Mouse (Mus musculus): ENCODE measurements around the gene Lrp8. TPM values are rescaled to one million over a fixed set of nuclear protein-coding genes. Genes with fewer than 3 reads are reported as not detected.

Lrp8 gene
- 10.0 and 13.9 TPM in 2 replicates for polyA plus RNA-seq (2016; fragmentation: Nextera tagmentation; extraction: Ambion mirVana)

DNA sequence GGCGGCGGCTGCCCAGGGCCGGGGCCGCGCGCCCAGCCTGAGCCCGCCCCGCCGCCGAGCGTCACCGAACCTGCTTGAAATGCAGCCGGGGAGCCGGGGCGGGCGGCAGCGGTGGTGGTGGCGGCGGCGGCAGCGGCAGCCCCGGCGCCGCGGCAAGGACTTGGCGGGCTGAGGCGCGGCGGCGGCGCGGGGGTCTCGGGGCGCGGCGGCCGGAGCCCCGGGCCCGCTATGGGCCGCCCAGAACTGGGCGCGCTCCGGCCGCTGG lies at the start of gene Lrp8:
Gene Lrp8 (plus strand): TSS at position 77 of the 265 bp plus-strand sequence.
- peaks cover 22% of the 10 kb centered on the region for H3K36me3 ChIP-seq
- peaks cover 11% of the 10 kb centered on the region for H3K27me3 ChIP-seq (ENCODE audit: insufficient read depth, poor library complexity, severe bottlenecking)
- peaks cover 64% of the 10 kb centered on the region for H3K4me1 ChIP-seq (replicated peaks)
- WGBS: 6% methylated on average over 44 of the region's 44 CpGs
- no peak for DNase-seq (ENCODE audit: low spot score)
- no peaks in the 10 kb centered on the region for H3K9me3 ChIP-seq
- H3K4me3 ChIP-seq: peak within 1 kb of the TSS; percentile 86
- H3K27ac ChIP-seq: peak within 1 kb of the TSS; percentile 95

DNA sequence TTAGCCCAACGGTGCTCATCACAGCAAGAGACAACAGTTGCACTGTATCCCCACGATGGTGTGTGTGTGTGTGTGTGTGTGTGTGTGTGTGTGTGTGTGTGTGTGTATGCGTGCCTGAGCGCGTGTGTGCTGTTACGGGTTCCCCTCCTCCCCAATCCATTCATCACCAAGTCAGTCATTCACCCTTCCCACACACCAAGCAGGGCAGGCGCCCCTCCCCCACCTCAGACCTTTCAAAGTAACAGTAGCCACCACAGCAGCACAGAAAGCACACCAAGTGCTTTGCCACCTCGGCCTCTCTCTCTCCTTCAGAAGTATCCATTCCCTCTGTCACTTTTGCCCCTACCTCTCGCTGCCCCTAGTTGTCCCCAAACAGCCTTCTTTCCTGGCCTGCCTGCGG lies 45.8 kb upstream of the Lrp8 start:
- no peak for DNase-seq (ENCODE audit: low spot score)
- WGBS: 12% methylated on average over 10 of the region's 10 CpGs
- peak overlapping the region; percentile 72 for H3K27ac ChIP-seq

DNA sequence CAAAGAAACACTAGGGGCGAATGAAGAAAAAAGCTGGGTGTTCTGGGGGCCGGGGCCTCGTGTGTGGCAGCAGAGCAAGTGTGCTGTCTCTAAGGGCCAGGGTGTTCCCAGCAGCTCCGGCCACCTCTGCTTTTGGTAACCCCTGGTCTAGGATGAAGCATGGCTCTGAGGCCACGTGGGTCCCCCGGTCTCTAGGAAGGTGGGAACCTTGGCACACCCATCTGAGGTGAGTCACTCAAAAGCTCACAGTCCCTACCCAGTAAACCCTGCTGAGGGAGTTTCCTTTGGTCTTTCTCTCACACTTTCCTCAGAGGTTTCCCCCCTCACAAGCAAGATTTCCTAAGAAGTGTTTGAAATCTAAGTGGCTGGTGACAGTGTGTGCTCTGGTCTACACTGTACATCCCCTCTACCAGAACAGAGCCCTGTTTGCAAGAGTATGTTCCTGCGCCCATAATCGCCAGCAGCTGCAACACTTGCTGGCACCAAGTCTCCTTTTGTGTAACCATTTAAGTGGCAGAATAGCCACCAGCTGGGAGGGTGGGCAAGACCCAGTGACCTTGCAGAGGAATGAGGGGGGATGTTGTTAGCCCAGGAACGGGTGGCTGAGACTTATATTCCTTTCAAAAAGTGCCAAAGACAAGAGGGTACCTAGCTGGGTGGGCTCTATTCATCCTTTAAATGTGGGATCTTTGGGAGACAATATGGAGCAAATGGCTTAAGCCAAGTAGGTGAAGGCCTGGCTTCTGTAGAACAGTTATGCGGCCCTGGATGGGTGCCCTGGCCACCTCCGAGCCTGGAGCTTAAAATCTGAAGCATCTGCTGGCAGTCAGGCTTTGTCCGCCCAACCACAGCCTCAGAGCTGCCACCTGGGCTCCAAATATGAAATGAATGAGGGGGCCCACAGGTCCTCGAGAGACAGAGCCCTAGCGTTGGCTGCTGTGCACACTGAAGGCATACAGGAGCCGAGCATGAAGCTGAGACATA lies 44.3 kb upstream of the Lrp8 start:
- Histone ChIP-seq H3K4me1 (replicated peaks) (peaks cover 43% of the 10 kb centered on the region), H3K9me3 (no peaks in the 10 kb centered on the region), H3K36me3 (no peaks in the 10 kb centered on the region), H3K4me3 (no peak overlapping the region), H3K27ac (no peak overlapping the region; the same call in 1 of the 2 replicates), H3K27me3 (ENCODE audit: insufficient read depth, poor library complexity, severe bottlenecking) (peaks cover 54% of the 10 kb centered on the region)
- no peak for DNase-seq (ENCODE audit: low spot score)
- WGBS: 66% methylated on average over 15 of the region's 15 CpGs

More for the DNA sequence above, 45.8 kb upstream of the Lrp8 start:
- Histone ChIP-seq H3K4me3 (0 out of 2 replicates have a peak overlapping the region, but pooled peaks have one; percentile 13), H3K36me3 (no peaks in the 10 kb centered on the region), H3K4me1 (replicated peaks) (peaks cover 48% of the 10 kb centered on the region), H3K27me3 (ENCODE audit: insufficient read depth, poor library complexity, severe bottlenecking) (peaks cover 47% of the 10 kb centered on the region), H3K9me3 (no peaks in the 10 kb centered on the region)

DNA sequence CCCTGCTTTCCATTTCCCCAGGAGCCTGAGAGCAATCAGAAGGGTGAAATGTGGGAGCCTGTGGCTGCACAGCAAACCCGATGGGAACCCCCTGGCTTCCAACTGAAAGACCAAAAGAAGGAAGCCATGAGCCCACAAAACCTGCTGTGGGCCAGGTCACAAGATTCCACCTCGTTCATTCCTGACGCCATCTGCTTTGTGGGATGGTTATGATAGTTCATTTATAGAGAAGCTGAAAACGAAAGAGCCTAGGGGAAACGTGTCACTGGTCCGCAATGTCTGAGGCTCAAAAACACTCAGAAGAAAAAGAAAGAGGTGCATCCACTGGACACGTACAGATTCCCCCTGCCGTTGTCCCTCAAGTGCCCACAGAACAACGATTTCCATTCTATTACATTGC lies 43.1 kb upstream of the Lrp8 start:
- Histone ChIP-seq H3K27me3 (ENCODE audit: insufficient read depth, poor library complexity, severe bottlenecking) (peaks cover 58% of the 10 kb centered on the region), H3K4me1 (replicated peaks) (peaks cover 40% of the 10 kb centered on the region)

DNA sequence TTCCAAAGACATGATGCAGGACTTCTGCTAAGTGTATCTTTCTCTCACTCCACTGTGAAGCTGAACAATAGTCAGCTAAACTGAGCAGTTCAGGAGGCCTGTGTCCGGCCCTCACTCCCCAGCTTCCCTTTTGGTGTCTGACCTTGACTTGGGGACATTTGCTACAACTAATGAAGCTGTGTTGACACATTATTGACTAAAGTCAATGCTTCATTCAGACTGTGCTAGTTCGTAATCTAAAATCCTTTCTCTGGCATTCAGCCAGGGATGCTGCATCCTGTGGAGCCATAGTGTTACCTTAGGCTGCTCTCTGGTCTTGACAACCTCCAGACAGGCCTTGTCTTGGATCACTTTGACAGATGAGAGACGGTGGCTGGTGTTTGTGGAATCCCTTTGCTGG lies 39.1 kb upstream of the Lrp8 start:
- peaks cover 39% of the 10 kb centered on the region for H3K27me3 ChIP-seq (ENCODE audit: insufficient read depth, poor library complexity, severe bottlenecking)
- H3K9me3 ChIP-seq: no peaks in the 10 kb centered on the region
- WGBS: 71% methylated on average over 3 of the region's 3 CpGs
- H3K4me3 ChIP-seq: no peak overlapping the region
- no peaks in the 10 kb centered on the region for H3K36me3 ChIP-seq
- peaks cover 26% of the 10 kb centered on the region for H3K4me1 ChIP-seq (replicated peaks)
- H3K27ac ChIP-seq: no peak overlapping the region
- no peak for DNase-seq (ENCODE audit: low spot score)

More for the DNA sequence above, 43.1 kb upstream of the Lrp8 start:
- DNase-seq (ENCODE audit: low spot score): no peak
- Histone ChIP-seq H3K36me3 (no peaks in the 10 kb centered on the region), H3K9me3 (no peaks in the 10 kb centered on the region), H3K27ac (no peak overlapping the region), H3K4me3 (no peak overlapping the region)
- 82% methylated on average over 9 of the region's 9 CpGs for WGBS

DNA sequence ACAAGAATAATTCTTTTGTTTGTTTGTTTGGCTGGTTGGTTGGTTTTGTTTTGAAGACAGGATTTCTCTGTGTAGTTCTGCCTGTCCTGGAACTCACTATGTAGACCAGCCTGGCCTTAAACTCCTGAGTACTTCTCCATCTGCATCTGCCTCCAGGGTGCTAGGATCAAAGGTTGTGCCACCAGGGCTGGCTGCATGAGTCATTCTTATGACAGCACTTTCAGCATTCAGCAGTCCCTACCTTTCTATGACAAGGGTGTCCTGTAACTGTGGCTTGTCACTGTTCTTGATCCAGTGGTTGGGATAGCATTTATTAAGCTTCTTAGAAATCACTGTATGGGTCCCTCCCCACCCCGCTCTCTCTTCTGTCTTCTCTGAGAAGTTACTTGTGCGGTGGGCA lies 38.5 kb upstream of the Lrp8 start:
- Histone ChIP-seq H3K4me3 (no peak overlapping the region), H3K36me3 (no peaks in the 10 kb centered on the region), H3K4me1 (replicated peaks) (peaks cover 22% of the 10 kb centered on the region), H3K27me3 (ENCODE audit: insufficient read depth, poor library complexity, severe bottlenecking) (peaks cover 33% of the 10 kb centered on the region), H3K27ac (no peak overlapping the region), H3K9me3 (no peaks in the 10 kb centered on the region)
- no peak for DNase-seq (ENCODE audit: low spot score)
- WGBS: 98% methylated on average over 2 of the region's 2 CpGs

GRCm38 (mm10) chr4:107765196-107765813 lies 36.8 kb upstream of the Lrp8 start:
- no peak for DNase-seq (ENCODE audit: low spot score)
- H3K36me3 ChIP-seq: no peaks in the 10 kb centered on the region
- H3K4me3 ChIP-seq: no peak overlapping the region
- 47% methylated on average over 9 of the region's 9 CpGs for WGBS
- H3K9me3 ChIP-seq: no peaks in the 10 kb centered on the region
- H3K4me1 ChIP-seq (replicated peaks): peaks cover 19% of the 10 kb centered on the region
- H3K27me3 ChIP-seq (ENCODE audit: insufficient read depth, poor library complexity, severe bottlenecking): peaks cover 25% of the 10 kb centered on the region
- H3K27ac ChIP-seq: peak overlapping the region; percentile 8

GRCm38 (mm10) chr4:107766182-107766581 lies 35.9 kb upstream of the Lrp8 start:
- Histone ChIP-seq H3K36me3 (no peaks in the 10 kb centered on the region), H3K27ac (no peak overlapping the region), H3K4me1 (replicated peaks) (peaks cover 18% of the 10 kb centered on the region), H3K4me3 (no peak overlapping the region), H3K27me3 (ENCODE audit: insufficient read depth, poor library complexity, severe bottlenecking) (peaks cover 16% of the 10 kb centered on the region), H3K9me3 (no peaks in the 10 kb centered on the region)
- DNase-seq (ENCODE audit: low spot score): peak; percentile 53
- WGBS: 45% methylated on average over 5 of the region's 5 CpGs

DNA sequence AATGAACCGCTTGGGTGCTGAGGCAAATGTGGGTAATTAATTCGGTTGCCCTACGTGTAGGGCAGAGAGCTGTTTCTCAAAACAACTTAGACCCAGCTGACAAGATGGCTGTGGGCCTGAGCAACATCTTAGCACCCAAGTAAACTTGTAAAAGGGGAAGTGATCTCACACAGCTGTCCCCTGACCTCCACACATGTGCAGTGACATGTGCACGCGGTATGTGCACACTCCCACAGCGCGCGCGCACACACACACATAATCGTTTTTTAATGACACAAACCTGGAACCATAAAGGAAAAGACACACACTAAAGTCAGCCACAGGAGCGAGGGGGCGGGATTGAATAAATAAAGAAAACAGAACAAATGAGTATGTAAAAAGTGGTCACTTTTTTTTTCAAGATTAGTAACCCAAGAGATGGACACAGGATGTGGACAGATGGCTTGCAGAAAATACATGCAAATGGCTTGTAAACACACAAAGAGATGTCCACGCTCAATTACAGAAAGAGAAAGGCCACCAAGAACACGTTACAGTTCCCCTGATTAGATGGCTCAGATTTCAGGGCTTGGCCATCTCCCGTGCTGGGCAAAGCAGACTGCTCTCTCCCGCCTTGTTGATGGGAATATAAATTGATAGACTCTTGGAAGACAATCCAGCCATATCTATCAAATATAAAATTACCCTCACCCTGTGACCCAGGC lies 29.8 kb upstream of the Lrp8 start:
- H3K9me3 ChIP-seq: 0 out of 2 replicates have a peak, but pooled peaks cover 6% of the 10 kb centered on the region
- WGBS: 75% methylated on average over 16 of the region's 16 CpGs
- no peak overlapping the region for H3K4me3 ChIP-seq
- H3K27me3 ChIP-seq (ENCODE audit: insufficient read depth, poor library complexity, severe bottlenecking): peaks cover 11% of the 10 kb centered on the region
- no peak for DNase-seq (ENCODE audit: low spot score)
- H3K36me3 ChIP-seq: no peaks in the 10 kb centered on the region
- peaks cover 45% of the 10 kb centered on the region for H3K4me1 ChIP-seq (replicated peaks)
- H3K27ac ChIP-seq: no peak overlapping the region; the same call in 1 of the 2 replicates

GRCm38 (mm10) chr4:107774868-107775267 lies 27.2 kb upstream of the Lrp8 start:
- 75% methylated on average over 2 of the region's 2 CpGs for WGBS
- peaks cover 52% of the 10 kb centered on the region for H3K4me1 ChIP-seq (replicated peaks)
- peak overlapping the region; percentile 81; the same call in 1 of the 2 replicates for H3K27ac ChIP-seq
- DNase-seq (ENCODE audit: low spot score): no peak
- H3K36me3 ChIP-seq: no peaks in the 10 kb centered on the region
- H3K27me3 ChIP-seq (ENCODE audit: insufficient read depth, poor library complexity, severe bottlenecking): peaks cover 12% of the 10 kb centered on the region
- H3K4me3 ChIP-seq: no peak overlapping the region
- H3K9me3 ChIP-seq: 0 out of 2 replicates have a peak, but pooled peaks cover 6% of the 10 kb centered on the region

- peaks cover 12% of the 10 kb centered on the region for H3K27me3 ChIP-seq (ENCODE audit: insufficient read depth, poor library complexity, severe bottlenecking)
- H3K27ac ChIP-seq: peak overlapping the region; percentile 81
- H3K9me3 ChIP-seq: 0 out of 2 replicates have a peak, but pooled peaks cover 6% of the 10 kb centered on the region
- H3K4me1 ChIP-seq (replicated peaks): peaks cover 60% of the 10 kb centered on the region
- H3K36me3 ChIP-seq: no peaks in the 10 kb centered on the region
- 24% methylated on average over 7 of the region's 7 CpGs for WGBS
- DNase-seq (ENCODE audit: low spot score): peak; percentile 54
- H3K4me3 ChIP-seq: no peak overlapping the region
These were observed 26.4 kb upstream of the Lrp8 start for GRCm38 (mm10) chr4:107775672-107776071.

DNA sequence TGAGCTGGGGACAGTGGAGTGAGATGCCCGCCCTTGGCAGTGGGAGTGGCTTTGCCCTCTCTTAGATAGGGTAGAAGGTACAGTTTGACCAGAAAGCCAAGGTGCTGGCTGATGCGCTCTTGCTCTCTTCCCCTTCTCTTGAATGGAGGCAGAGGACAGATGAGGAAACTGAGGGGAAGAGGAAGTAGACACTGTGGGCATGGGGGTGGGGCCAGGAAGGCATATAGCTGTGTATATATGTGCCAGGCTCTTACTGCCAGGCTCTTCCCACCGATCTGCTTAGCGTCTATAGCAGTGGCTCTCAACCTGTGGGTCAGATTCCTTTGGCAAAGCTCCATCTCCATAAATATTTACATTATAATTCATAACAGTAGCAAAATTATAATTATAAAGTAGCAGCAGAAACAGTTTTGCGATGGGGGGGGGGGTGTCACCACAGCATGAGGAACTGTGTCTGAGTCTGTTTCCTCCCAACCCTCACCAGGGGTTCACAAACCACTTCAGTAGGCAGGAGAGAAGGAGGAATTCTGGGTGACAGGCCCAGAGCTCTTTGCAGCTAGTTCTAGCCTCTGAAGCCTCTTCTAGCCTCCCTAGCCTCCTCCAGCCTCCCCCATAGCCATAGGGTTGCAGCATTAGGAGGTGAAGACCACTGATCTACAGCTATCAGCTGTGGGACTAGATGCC lies 24.9 kb upstream of the Lrp8 start:
- no peaks in the 10 kb centered on the region for H3K36me3 ChIP-seq
- 91% methylated on average over 5 of the region's 5 CpGs for WGBS
- H3K4me1 ChIP-seq (replicated peaks): peaks cover 58% of the 10 kb centered on the region
- H3K4me3 ChIP-seq: no peak overlapping the region
- H3K9me3 ChIP-seq: 0 out of 2 replicates have a peak, but pooled peaks cover 6% of the 10 kb centered on the region
- peaks cover 21% of the 10 kb centered on the region for H3K27me3 ChIP-seq (ENCODE audit: insufficient read depth, poor library complexity, severe bottlenecking)
- H3K27ac ChIP-seq: peak overlapping the region; percentile 81
- DNase-seq (ENCODE audit: low spot score): no peak
